Mouse (Mus musculus) embryo, embryonic 11.5 days (tissue): ENCODE measurements at regions not wholly inside any gene's neighbourhood (a gene's known extent, or its start where the extent isn't known, plus 50 kb on each side); places are given as distances from the start of the nearest gene placed in this dataset.
"Not testable (repeated sequence)": the region's sequence is repeated elsewhere in the genome, so short reads cannot be mapped to it uniquely, and the experiment has no call there.

Source experiments
- DNase-seq: peaks from one replicate; pipeline ENCODE4 v3.0.0-alpha.2; 2012; ENCODE audit warnings: low read depth, low spot score

DNA sequence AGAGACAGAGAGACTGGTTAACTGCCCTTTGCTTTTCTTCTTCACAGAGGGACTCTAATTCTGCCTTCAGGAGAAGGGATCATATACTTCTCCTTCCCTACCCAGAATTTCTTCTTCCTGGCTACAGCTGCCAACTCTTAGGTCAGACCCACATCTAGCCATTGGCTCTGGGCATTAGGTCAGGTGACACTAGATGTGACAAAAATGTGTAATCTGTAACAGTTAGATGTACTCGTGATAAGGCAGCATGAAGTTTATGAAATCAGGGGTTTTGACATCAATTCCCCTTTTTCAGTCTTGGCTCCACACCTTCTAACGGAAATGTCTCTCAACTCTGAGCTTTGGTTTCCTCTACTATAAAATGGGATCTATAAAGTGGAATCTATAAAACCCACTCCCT, 428.4 kb downstream of the Bmper start:
- no peak for DNase-seq

DNA sequence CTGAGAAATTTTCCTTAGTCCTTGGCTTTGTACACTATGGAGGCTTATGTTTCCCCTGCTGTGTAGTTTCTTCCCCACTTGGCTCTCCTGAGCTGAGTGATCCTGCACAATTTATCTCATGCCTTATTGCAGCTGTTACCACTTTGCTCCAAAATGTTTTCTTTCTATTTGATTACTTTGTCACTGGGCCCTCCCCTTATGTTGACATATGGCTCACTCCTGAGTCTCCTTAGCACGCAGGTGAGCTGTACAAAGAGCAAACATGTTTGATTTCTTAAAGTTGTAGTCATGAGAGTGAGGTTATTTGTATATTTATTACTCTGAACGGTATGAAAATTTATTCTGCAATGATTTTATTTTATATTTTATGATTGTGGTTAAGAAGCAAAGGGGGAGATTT, 430.2 kb downstream of the Bmper start:
- DNase-seq: no peak

DNA sequence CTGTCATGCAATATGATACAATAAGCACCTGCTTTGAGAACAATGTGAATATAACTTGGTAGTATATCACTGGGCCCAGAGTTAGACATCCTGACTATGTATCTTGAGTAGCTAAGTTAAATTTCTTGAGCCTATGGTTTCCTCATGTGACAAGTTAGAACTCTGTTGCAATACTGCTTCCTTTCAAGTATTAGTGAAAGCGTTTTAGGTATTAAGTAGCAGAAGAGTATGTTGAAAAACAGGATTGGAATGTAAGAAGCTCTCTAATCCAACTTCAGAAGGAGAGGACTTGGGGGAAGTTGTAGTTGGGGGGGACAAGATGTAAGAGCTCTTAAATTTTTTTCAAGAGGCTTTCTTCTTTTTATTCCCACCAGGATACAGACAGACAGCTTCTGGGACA, 431.9 kb downstream of the Bmper start:
- DNase-seq: no peak

DNA sequence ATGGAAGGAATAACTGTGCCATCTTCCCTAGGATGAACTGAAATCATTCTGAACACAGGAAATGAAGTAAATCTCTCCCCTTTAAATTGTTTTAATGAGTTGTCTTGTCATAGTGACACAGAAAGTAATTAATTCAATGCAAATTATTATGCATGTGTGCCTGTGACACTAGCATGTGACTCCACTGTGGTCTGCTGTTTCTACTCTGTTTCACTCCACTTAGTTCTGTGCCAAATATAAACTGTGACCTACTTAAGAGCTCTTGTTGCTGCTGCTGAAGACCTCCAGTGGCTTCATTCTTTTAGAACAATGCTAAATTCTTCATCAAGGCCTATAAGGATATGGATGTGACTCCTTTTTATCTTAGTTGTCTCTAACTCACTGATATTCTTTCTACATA, 431.8 kb upstream of the Npsr1 start:
- DNase-seq: no peak

DNA sequence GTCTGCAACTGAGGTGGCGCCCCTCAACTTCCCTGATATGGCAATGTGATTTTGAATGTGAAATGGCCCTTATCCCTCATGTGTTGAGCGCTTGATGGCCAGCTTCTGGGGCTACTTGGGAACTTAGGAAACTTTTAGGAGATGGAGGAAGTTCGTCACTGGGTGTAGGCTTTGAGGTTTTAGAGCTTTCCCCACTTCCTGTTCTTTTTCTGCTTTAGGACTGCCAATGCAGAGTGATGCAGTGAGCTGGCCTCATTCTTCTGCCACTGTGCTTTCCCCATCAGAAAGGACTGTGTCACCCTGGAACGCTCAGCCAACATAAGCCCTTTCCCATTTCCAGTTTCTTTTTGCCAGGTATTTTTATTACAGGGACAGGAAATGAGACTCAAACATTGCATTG, 428.6 kb upstream of the Npsr1 start:
- no peak for DNase-seq

DNA sequence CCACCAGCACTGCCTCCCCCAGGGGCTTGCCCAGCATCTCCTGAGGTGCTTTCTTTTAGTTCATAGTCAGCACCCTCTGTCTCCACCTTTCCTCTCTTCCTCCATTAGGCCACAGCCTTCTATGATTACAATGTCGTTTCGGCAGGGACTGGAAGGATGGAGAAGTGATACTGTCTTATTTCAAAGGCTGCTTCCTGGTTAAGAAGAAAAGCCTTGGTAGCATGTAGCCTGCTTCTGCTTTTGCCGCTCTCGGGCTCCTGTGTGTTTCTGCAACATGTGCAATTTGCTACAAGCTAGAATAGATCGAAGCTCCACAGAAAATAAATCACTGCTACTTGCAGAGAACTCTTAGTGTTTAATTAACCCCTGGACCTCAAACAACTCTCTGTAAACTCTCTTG, 427.2 kb upstream of the Npsr1 start:
- no peak for DNase-seq

DNA sequence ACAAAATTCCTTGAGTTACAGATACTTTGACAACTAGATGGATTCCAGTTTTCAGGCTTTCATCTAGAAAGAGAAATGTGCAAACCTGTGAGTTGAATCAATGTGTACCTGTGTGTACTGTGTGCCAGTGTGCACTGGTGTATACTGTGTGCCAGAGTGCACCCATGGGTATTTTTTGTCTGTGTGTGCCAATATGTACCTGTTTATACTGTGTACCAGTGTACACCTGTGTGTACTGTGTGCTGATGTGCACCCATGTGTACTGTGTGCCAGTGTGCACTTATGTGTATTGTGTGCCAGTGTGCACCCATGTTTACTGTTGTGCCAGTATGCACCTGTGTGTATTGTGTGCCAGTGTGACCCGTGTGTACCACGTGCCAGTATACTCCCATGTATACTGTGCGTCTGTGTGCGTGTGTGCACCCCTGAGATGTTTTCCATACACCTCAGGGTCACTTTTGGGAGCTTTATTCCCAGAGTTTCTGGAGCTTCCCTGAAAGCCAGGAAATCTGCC, 424.4 kb upstream of the Npsr1 start:
- no peak for DNase-seq

DNA sequence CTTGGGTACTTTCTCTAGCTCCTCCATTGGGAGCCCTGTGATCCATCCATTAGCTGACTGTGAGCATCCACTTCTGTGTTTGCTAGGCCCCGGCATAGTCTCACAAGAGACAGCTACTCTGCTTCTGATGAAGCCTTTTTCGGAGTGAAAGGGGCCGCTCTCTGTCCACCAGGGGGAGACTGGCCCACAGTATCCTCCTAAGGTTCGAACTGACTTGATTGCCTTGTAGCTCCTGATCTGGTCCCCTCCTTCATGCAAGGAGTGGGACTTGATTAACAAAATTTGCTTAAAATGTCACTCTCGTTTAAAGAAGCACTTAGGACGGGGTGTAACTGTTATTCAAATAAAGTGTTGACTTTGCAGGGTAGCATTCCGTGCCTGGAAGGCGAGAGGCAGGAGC, 423.0 kb upstream of the Npsr1 start:
- DNase-seq: peak; percentile 19

DNA sequence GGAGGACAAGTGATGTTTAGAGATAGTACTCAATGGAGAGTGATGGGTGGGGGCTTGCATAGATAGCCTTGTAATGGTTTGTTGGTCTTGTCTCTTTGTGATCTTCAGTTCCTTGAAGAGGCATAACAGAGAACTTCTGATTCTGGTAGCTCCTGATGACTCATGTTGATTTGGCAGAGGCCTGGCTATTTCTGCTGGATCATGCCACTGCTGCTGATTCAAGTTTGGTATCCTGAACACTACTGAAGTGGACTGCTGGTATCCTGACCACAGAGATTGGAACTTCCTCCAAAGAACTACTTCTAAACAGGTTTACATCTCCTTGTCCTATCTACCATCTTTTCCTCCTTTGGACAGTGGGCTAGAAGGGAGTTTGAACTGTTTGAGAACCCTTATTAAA, 408.3 kb upstream of the Npsr1 start:
- DNase-seq: no peak

DNA sequence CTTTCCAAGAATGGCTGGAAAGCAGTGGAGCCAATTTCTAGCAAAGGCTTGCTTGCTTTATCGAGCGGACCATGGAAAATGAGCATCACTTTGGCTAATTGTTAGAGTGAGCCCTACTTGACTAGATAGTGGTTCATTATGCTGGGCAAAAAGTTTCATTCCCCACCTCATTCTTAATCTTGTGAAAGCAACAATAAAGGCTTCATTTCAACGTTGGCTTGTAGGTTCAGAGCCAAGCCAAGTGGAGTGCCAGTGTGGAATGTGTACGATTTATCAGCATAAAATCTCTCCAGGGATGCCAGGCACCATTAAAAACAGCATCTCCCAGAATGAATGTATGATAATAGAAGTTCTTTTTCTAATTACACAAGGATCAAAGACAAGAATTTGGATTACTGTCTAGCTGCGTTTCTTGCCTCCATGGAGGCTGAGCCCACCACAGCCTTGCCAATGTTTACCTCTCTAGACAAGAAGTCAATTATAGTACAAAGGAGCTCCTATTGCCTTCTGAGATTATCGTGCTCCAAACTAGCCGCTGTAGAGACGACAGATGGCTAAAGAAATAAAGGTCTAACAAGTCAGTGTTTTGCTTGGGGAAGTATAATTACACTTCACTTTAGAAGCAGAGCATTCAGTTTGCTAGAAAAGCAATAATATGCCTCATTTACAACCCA, 404.9 kb upstream of the Npsr1 start:
- DNase-seq: no peak

DNA sequence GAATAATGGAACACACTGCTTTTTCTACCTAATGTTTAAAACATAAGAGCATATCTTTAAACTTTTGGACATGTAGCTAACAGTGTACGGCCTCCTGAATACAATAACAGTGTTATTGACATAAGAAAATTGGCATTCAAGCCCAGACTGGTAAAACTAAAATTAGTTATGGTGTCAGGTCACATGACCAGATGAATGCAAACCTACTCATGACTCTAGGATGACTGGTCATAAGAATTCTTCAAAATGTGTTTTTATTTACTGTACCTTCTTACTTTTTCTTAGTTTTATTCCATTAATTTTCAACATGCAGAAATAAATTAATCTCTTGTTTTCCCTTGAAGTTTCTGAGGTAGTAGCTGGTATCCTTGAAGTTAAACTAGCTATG, 404.4 kb upstream of the Npsr1 start:
- DNase-seq: no peak

DNA sequence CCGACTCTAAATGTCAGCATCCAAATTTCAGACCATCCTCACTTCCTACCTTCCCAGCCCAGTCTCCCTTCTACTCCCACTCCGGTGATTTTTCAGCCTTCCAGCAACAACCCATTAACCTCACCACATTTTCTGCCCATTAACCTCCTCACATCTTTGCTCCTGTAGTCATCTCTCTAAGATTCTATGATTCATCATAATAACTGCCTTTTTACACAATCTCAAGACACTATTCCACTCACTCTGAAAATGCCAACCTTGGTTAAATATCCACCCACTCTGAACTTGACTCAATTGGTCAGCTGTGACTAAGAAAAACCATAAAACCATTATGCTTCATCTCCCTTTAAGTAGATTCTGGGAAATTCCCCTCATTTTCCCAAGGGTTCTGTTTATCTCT, 403.3 kb upstream of the Npsr1 start:
- no peak for DNase-seq

DNA sequence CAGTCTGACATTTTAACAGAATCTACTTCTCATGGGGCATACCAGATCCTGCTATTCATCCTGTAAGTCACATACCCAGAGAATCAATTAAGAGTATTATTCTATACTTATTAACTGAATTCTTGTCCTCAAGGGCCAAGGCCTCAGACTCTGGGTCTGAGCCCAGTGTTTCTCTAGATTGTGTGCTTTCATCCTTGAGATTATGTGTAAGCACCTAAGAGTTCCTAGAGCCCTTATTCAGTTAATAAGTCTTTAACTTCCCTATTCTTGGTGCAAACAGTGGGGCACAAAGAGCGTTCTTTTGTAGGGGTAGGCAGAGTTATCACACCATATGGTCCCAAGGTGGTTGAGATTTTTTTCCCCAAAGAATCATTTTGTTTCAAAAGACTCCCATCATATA, 397.2 kb upstream of the Npsr1 start:
- DNase-seq: no peak

DNA sequence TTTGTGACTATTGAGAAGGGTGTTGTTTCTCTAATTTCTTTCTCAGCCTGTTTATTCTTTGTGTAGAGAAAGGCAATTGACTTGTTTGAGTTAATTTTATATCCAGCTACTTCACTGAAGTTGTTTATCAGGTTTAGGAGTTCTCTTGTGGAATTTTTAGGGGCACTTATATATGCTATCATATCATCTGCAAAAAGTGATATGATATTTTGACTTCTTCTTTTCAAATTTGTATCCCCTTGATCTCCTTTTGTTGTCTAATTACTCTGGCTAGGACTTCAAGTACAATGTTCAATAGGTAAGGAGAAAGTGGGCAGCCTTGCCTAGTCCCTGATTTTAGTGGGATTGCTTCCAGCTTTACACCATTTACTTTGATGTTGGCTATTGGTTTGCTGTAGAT, 380.2 kb upstream of the Npsr1 start:
- not testable (repeated sequence) for DNase-seq

DNA sequence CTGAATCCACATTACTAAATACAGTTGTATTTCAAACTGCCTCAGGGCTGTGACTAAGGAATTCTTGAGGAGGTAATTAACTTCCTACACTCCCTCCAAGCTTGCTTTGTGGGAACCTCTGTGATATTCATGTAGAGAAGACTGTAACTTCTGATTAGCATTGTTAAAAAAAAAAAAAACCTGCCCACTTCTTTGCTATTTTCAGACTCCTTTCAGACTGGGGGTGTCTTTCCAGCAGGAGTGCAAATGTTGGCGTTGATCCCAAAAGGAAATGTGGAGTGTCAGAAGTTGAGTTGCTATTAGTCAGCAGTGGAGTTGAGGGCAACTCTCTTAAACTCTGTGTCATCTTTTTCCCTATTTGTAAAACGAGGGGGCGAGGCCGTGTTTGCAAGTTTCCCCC, 369.0 kb upstream of the Npsr1 start:
- no peak for DNase-seq

DNA sequence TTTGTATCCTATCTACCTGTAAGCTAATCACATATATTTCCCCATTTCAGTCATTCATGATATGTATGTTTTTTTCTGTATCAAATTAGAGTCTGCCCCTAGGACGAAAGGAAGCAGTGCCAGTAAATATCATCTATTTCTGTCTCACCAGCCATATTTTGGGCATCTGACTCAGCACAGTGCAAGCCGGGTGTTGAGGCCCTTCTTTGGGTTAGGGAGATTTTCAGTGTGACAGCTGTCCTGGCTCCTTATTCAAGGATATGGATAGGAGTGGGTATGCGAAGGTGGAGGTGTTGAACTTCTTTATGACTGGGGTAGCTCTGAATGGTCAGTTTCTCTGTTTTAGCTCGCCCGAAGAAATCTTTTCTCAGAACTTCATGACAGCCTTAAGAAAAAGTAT, 345.3 kb upstream of the Npsr1 start:
- no peak for DNase-seq

DNA sequence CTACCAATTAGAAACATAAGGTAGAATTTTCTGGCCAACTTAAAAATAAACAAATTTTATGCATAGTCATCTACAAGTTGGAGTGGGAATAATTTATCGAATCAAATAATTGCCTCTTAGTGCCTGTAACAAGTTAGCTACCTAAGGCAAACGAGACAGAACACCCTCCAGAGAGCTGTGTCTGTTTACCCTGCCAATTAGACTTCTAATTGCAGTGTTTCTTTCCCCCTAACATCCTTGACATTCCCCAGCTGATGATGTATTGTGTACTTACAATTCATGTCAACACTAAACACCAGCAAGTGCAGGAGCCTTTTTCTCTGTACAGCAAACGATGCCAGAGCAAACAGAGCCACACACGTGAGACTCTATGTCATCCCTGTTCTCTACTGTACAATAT, 311.1 kb upstream of the Npsr1 start:
- no peak for DNase-seq
